Mouse (Mus musculus): ENCODE results near the gene Orm3. TPM values are rescaled to one million over a fixed set of nuclear protein-coding genes. Genes with fewer than 3 reads are reported as not detected.

Gene Orm3
- not detected for total RNA-seq (2021)
- long read RNA-seq, experiment 1: 0 reads
- long read RNA-seq, experiment 2: 0 reads

GRCm38 (mm10) chr4:63355877-63356665, at the start of gene Orm3:
Orm3 (plus strand) TSS chr4:63356162.
- DNase-seq: no peak

DNA sequence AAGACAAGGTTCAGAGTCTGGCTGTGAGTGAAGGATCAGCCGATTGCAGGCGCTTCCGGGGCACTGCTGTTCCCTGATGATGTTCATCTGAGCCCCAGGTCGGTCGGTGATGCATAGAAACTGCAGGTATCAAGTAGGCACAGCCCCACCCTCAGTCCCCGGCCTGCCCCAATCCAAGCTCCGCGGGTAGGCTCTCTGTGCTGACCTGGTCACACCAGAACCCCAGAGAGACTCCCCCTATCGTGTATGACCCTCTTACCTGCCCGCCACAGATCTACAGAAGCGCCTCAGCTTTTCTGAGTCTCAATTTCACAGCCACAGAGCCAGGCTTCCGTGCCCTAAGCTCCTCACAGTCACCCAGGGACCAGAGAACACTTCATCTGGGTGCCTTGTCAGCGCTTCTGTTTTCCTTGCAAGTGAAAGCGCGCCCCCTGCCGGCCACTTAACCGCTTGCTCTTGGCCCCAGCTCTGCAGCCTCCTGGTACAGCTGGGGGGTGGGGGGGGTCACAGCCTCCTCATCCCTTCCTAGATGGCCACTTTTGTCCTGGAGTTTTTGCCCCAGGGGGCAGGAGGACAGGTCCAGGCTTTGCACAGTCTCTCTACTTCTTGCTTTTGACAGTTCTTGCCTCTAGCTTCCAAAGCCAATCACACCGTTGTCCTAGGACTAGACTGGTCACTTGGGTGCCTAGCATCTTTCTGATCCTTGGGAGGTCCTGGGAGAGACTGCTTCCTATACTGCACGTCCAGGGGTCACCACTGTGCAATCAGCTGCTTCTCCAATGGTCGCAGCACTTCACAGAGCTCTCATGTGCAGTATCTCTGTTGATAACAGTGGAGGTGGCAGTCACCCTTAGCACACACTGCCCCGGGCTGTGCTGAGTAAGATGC, 48.5 kb upstream of the Orm3 start:
- DNase-seq: peak; percentile 96

GRCm38 (mm10) chr4:63308316-63308715, 47.6 kb upstream of the Orm3 start:
- peak; percentile 67 for DNase-seq

GRCm38 (mm10) chr4:63310247-63310855, 45.6 kb upstream of the Orm3 start:
- no peak for DNase-seq

DNA sequence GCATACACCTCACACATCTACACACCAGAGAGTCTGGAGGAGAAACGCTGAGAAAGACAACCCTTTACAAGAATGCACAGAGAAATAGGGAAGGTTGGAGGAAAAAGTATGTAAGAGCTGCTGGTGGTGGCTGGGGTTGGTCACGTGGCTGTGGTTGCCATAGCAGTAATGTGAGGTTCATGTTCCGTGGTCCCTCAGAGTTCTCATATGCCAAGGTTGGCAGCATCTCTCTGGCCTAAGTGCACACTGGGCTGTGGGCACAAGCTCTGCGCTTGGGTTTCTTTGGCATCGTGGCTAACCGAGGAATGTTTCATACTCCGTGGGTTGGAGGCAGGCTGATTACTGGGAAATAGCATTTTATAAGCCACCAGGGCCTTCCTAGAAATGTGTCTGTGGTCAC, 44.5 kb upstream of the Orm3 start:
- no peak for DNase-seq

GRCm38 (mm10) chr4:63314063-63314462, 41.9 kb upstream of the Orm3 start:
- no peak for DNase-seq

- peak; percentile 54 for DNase-seq
Measured at GRCm38 (mm10) chr4:63316076-63316746, 39.8 kb upstream of the Orm3 start.

- peak; percentile 82 for DNase-seq
Measured at GRCm38 (mm10) chr4:63319566-63319965, 36.4 kb upstream of the Orm3 start.

- DNase-seq: no peak
Measured at GRCm38 (mm10) chr4:63323275-63323815, 32.6 kb upstream of the Orm3 start.

GRCm38 (mm10) chr4:63333403-63333802, 22.6 kb upstream of the Orm3 start:
- no peak for DNase-seq

GRCm38 (mm10) chr4:63338414-63339076, 17.4 kb upstream of the Orm3 start:
- no peak for DNase-seq

GRCm38 (mm10) chr4:63342491-63342890, 13.5 kb upstream of the Orm3 start:
- no peak for DNase-seq

DNA sequence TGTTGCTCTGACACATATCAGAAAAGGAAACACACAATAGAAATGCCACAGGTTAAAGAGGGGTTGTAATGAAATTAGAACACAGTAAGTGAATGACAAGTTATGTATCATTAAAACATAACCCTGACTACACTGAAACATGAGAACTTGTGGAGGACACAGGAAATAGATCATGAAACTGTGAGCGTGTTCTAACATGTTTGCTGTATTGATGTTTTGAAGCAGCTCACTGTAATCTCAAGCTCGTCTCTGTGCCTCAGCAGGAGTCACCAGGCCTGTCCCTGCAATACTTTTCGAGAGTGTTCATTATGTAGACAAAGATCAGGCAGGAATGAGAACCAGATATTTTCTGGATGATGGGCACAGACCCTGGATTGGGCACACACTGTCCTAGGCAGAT, 12.4 kb upstream of the Orm3 start:
- no peak for DNase-seq

DNA sequence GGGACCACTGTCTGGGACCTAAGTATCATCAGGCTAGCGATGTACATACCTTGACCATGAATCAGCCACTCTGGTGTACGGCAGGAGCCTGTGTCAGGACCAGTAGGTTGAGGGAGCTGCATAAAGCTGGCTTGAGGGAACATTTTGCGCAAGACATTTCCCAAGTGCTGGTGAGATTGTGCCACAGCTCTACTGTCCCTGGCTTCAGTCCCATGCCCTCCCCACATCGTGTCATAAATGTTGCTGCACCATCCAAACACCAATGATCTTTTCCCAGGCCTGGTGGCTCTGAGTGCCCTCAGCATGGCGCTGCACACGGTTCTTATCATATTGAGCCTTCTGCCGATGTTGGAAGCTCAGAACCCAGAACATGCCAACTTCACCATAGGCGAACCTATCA, 11.7 kb upstream of the Orm3 start, which contains the start of gene Orm1:
Orm1 (plus strand) TSS at position 266 of the 400 bp plus-strand sequence.
- DNase-seq: no peak

DNA sequence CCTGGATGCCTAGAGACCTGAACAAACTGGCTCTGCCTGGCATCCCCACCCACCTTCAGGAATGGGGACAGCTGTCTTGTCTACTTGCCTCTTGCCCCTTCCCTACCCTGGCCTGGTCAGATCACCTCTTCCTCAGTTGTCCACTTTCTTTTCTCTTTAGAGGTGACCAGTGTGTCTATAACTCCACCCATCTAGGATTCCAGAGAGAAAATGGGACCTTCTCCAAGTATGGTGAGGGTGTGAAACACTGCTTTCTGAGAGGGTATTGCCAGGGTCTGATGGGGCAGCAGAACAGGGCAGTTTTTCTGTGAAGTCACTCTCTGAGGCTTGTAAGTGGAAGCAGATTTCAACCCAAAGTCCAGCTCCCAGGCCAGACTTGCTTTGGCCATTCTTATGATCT, 10.7 kb upstream of the Orm3 start:
- no peak for DNase-seq

DNA sequence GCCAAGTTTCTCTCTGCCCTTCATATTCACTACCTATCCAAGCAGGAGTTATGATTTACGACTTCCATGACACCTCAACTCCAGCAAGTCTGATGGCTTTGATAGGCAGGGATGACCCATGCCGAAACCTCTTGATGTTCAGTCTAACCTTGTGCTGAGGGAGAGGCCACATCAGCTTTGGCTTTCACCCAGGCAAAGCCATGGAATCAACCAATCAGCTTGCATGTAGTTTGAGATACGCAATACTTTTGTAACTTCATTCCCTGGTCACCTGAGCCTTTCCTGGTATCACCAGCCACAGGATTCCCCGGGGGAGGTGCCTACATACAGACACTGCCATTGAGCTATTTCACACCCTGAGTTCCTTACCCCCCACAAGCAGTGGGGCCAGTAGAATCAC, 9.3 kb upstream of the Orm3 start:
- no peak for DNase-seq

DNA sequence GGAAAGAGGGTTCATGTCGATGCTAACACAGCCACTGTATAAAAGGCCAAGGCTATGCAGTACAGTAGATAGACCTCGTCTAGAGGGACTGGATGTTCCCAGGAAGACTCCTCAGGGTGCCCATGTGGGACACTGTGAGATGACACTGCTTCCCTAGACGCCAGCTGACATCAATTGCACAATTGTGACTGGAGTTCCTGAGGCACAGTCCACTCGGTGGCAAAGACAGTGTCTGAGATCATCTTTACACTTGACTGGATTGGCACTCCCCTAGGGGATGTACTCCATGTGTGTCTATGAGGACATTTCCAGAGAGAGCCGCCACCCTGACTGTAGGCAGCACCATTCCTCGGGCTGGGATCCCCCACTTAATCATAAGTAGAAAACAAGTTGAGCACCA, 7.4 kb upstream of the Orm3 start:
- DNase-seq: no peak

GRCm38 (mm10) chr4:63356981-63357570, 1.1 kb downstream of the Orm3 start:
- DNase-seq: no peak

DNA sequence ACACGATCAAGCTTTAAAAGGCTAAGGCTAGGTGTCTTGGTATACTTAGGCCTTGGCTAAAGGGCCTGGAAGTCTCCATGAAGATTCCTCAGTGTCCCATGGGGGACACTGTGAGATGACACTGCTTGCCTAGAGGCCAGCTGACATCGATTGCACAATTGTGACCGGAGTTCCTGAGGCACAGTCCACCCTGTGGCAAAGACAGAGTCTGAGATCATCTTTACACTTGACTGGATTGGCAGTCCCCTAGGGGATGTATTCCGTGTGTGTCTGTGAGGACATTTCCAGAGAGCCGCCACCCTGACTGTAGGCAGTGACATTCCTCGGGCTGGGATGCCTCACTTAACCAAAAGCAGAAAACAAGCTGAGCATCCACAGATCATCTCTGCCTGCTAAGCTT, 3.9 kb downstream of the Orm3 start:
- DNase-seq: no peak

- DNase-seq: no peak
Measured at GRCm38 (mm10) chr4:63362150-63362549, 6.2 kb downstream of the Orm3 start, which contains the start of gene Orm2. Orm2 (plus strand) TSS chr4:63362449.

DNA sequence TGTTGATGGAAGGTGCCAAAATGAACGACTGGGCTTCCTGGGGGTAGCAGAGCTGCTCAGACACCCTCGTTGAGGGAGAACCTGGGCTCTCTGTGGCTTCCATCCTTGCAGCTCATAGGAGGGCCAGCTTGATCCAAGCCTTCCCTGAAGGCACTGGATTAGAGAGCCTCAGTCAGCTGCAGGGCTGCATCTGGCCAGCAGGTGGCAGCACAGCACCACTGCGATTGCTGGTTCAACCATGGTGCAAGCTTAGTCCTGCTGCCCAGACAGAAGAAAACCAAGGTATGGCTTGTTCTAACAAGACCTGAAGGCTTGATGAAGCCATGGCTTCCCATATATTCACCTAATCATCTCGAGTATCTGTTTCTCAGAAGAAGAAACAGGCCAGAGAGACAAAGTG, 12.6 kb downstream of the Orm3 start:
- peak; percentile 96 for DNase-seq
